Mouse (Mus musculus): ENCODE data around the gene Slc41a3. TPM values are rescaled to one million over a fixed set of nuclear protein-coding genes. Genes with fewer than 3 reads are reported as not detected.
A peak's percentile ranks its signal among the peaks of the same experiment; 100 is the strongest.

The Slc41a3 gene
- polyA plus RNA-seq, 1 experiment from 2014 or later = 5.6 TPM

DNA sequence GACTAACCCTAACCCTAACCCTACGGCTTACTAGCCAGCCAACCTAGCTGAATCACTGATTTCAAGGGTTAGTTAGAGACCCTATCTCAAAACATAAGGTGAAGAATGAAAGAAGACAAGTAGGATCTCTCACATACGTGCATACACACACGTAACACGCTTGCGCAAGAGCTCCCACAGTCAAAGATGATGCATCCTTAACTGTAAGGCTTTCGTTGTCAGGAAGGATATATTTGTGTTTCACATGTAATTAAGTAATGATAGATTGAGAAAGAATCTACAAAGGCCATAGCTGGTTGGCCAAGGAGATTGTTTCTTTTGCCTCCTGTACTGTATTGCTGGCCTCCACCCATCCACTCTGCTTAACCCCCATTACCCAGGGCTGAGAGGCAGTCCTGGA lies 83.5 kb downstream of the Slc41a3 start:
- Histone ChIP-seq H3K4me2 (ENCODE audit: low read length) (no peak overlapping the region), H3K4me1 (replicated peaks; ENCODE audit: insufficient read depth, low read length) (peaks cover 8% of the 10 kb centered on the region; the same call in 1 of the 2 replicates), H3K9me3 (replicated peaks; ENCODE audit: low read length) (no peaks in the 10 kb centered on the region), H3K27me3 (ENCODE audit: insufficient read depth, low read length) (no peaks in the 10 kb centered on the region), H3K27ac (no peak overlapping the region), H3K36me3 (ENCODE audit: insufficient read depth, low read length) (peaks cover 37% of the 10 kb centered on the region), H3K9ac (ENCODE audit: low read depth, low read length) (no peak overlapping the region), H3K4me3 (replicated peaks; ENCODE audit: low read depth, low read length) (no peak overlapping the region)
- no peak for DNase-seq (ENCODE audit: low spot score)
- TF ChIP-seq CTCF (IDR thresholded peaks at IDR 0.05; ENCODE audit: low read depth) = no peak
- WGBS = 97% methylated on average over 6 of the region's 6 CpGs
- no peak for ATAC-seq (replicated peaks; ENCODE audit: low FRiP score, low read depth)

DNA sequence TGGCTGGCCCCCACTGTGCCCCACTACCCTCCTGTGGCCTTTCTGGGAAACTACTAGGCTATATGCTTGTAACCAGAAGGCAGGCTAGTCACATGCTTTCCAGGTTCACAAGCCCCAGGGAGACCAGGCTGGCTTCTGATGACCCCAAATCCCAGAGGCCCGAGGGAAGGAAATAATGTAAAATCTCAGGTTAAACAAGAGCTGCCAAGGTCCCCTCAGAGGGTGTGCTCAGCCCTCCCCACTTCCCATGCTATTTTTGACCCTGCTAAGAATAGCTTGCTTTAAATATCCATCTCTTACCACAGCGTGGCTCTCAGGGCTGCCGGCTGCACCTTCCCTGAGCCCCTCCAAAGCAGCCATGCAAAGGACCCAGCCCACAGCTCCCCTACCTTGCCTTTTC lies 84.2 kb downstream of the Slc41a3 start:
- peaks cover 44% of the 10 kb centered on the region for H3K36me3 ChIP-seq (ENCODE audit: insufficient read depth, low read length)
- no peak overlapping the region for H3K27ac ChIP-seq

DNA sequence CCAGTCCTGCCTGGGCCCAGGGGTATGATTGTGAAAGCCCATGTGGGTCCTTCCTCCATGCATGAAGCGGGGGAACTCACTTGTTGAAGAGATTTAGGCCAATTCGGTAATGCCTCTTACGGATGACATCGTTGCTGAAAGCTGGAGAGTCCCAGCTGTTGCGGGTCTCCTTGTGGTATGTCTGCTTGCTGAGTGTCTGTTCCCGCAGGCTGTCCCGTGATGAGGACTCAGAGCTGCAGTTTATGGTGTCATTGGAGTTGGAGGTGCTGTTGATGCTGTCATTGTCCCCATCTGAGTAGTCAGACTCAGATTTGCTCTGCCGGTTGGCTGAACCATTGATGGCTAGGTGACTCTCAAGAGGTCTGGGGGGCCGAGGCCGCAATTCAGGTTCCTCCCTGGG lies 85.0 kb downstream of the Slc41a3 start:
- Histone ChIP-seq H3K36me3 (ENCODE audit: insufficient read depth, low read length) (peaks cover 52% of the 10 kb centered on the region), H3K4me3 (replicated peaks; ENCODE audit: low read depth, low read length) (no peak overlapping the region), H3K27me3 (ENCODE audit: insufficient read depth, low read length) (no peaks in the 10 kb centered on the region), H3K4me1 (replicated peaks; ENCODE audit: insufficient read depth, low read length) (peaks cover 5% of the 10 kb centered on the region; the same call in 1 of the 2 replicates), H3K9me3 (replicated peaks; ENCODE audit: low read length) (no peaks in the 10 kb centered on the region), H3K27ac (0 out of 2 replicates have a peak overlapping the region, but pooled peaks have one; percentile 31), H3K4me2 (ENCODE audit: low read length) (no peak overlapping the region), H3K9ac (ENCODE audit: low read depth, low read length) (no peak overlapping the region)
- no peak for ATAC-seq (replicated peaks; ENCODE audit: low FRiP score, low read depth)
- WGBS = 85% methylated on average over 10 of the region's 10 CpGs
- no peak for TF ChIP-seq CTCF (IDR thresholded peaks at IDR 0.05; ENCODE audit: low read depth)
- DNase-seq (ENCODE audit: low spot score) = no peak

More for the DNA sequence above, 84.2 kb downstream of the Slc41a3 start:
- no peak for TF ChIP-seq CTCF (IDR thresholded peaks at IDR 0.05; ENCODE audit: low read depth)
- no peak overlapping the region for H3K9ac ChIP-seq (ENCODE audit: low read depth, low read length)
- no peak overlapping the region for H3K4me3 ChIP-seq (replicated peaks; ENCODE audit: low read depth, low read length)
- ATAC-seq (replicated peaks; ENCODE audit: low FRiP score, low read depth) = no peak
- peaks cover 8% of the 10 kb centered on the region; the same call in 1 of the 2 replicates for H3K4me1 ChIP-seq (replicated peaks; ENCODE audit: insufficient read depth, low read length)
- no peaks in the 10 kb centered on the region for H3K27me3 ChIP-seq (ENCODE audit: insufficient read depth, low read length)
- H3K9me3 ChIP-seq (replicated peaks; ENCODE audit: low read length) = no peaks in the 10 kb centered on the region
- DNase-seq (ENCODE audit: low spot score) = no peak
- H3K4me2 ChIP-seq (ENCODE audit: low read length) = no peak overlapping the region
- 61% methylated on average over 3 of the region's 3 CpGs for WGBS

DNA sequence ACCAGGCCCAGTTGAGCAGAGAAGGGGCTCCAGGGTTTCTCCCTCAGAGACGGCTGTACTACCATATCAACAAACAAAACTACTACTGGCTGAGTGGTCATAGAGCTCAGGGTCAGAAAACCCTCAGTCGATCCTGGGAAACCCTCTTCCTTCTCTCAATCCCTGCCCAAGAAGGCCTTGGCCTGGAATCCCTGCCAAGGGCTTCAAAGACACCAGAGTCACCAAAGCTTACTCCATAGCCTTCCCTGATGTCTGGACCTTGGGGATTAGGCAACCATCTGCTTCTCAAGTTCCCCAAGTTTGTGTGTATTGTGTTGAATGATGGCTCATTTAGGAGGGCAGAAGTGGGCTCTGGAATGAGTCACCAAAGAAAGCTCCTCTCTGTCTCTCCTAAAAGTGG lies 87.4 kb downstream of the Slc41a3 start:
- H3K27me3 ChIP-seq (ENCODE audit: insufficient read depth, low read length) = no peaks in the 10 kb centered on the region
- H3K9ac ChIP-seq (ENCODE audit: low read depth, low read length) = no peak overlapping the region
- no peak for ATAC-seq (replicated peaks; ENCODE audit: low FRiP score, low read depth)
- no peak for TF ChIP-seq CTCF (IDR thresholded peaks at IDR 0.05; ENCODE audit: low read depth)
- no peak overlapping the region for H3K4me2 ChIP-seq (ENCODE audit: low read length)
- WGBS = 74% methylated on average over 2 of the region's 2 CpGs
- no peaks in the 10 kb centered on the region for H3K9me3 ChIP-seq (replicated peaks; ENCODE audit: low read length)
- no peak for DNase-seq (ENCODE audit: low spot score)
- peaks cover 5% of the 10 kb centered on the region; the same call in 1 of the 2 replicates for H3K4me1 ChIP-seq (replicated peaks; ENCODE audit: insufficient read depth, low read length)
- no peak overlapping the region for H3K4me3 ChIP-seq (replicated peaks; ENCODE audit: low read depth, low read length)
- H3K36me3 ChIP-seq (ENCODE audit: insufficient read depth, low read length) = peaks cover 53% of the 10 kb centered on the region
- H3K27ac ChIP-seq = no peak overlapping the region

DNA sequence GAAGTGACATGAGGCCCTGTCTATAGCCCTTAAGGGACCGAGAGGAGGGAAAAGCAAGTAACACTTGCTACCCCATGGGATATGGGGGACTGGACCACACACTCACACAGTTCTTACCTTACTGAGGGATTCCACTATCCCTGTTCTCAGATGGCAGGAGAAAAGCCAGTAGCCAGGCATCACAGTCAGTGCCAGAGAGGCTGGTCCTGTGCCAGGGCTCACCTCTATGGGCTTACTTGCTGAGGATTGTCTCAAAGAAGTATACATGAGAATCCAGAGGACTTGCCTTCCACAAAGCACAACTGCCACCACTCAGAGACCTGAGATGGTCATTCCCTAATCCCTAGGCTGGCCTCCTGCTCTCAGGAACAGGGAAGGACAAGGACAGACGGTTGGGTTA lies 87.9 kb downstream of the Slc41a3 start:
- 94% methylated on average over 2 of the region's 2 CpGs for WGBS
- H3K36me3 ChIP-seq (ENCODE audit: insufficient read depth, low read length) = peaks cover 53% of the 10 kb centered on the region

DNA sequence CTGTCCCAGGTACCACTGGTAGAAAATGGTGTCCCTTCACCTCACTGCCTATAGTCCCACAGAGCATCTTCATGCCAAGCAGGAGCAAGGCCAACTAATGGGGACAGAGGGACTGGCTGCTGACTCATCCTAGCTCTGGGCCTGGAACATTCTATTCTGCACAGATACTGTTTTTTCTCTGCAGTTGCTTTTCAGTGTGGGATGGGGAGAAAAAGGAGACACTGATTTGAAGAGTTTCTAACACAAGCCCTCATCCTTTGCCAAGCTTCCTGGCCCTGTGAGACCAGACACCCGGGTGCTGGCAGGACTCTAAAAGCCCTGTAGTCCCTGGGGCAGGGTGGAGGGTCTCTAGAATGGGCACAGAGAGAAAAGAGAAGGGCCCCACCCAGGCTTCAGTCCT lies 91.2 kb downstream of the Slc41a3 start:
- Histone ChIP-seq H3K9me3 (replicated peaks; ENCODE audit: low read length) (no peaks in the 10 kb centered on the region), H3K4me3 (replicated peaks; ENCODE audit: low read depth, low read length) (no peak overlapping the region), H3K36me3 (ENCODE audit: insufficient read depth, low read length) (peaks cover 30% of the 10 kb centered on the region), H3K27ac (no peak overlapping the region), H3K27me3 (ENCODE audit: insufficient read depth, low read length) (no peaks in the 10 kb centered on the region), H3K9ac (ENCODE audit: low read depth, low read length) (no peak overlapping the region), H3K4me1 (replicated peaks; ENCODE audit: insufficient read depth, low read length) (peaks cover 9% of the 10 kb centered on the region; the same call in 1 of the 2 replicates), H3K4me2 (ENCODE audit: low read length) (no peak overlapping the region)
- WGBS = 62% methylated on average over 1 of the region's 1 CpGs
- no peak for DNase-seq (ENCODE audit: low spot score)
- no peak for TF ChIP-seq CTCF (IDR thresholded peaks at IDR 0.05; ENCODE audit: low read depth)
- ATAC-seq (replicated peaks; ENCODE audit: low FRiP score, low read depth) = no peak

More for the DNA sequence above, 87.9 kb downstream of the Slc41a3 start:
- Histone ChIP-seq H3K27ac (no peak overlapping the region), H3K4me3 (replicated peaks; ENCODE audit: low read depth, low read length) (no peak overlapping the region), H3K27me3 (ENCODE audit: insufficient read depth, low read length) (no peaks in the 10 kb centered on the region), H3K9ac (ENCODE audit: low read depth, low read length) (no peak overlapping the region), H3K4me2 (ENCODE audit: low read length) (no peak overlapping the region), H3K4me1 (replicated peaks; ENCODE audit: insufficient read depth, low read length) (peaks cover 5% of the 10 kb centered on the region; the same call in 1 of the 2 replicates), H3K9me3 (replicated peaks; ENCODE audit: low read length) (no peaks in the 10 kb centered on the region)
- TF ChIP-seq CTCF (IDR thresholded peaks at IDR 0.05; ENCODE audit: low read depth) = no peak
- no peak for ATAC-seq (replicated peaks; ENCODE audit: low FRiP score, low read depth)
- DNase-seq (ENCODE audit: low spot score) = no peak

Small RNA genes lying within 50 kb of the gene (microRNA-seq; reads per million reads assigned to microRNA genes)
- gene Gm24816 = not detected

Other genes starting within 250 kb of the Slc41a3 start
- 8.8 and 9.1 TPM in 2 replicates for gene Zxdc, start 235.2 kb upstream of the Slc41a3 start, polyA plus RNA-seq (2015; fragmentation: Nextera tagmentation; extraction: Ambion mirVana)
- gene Cfap100, start 175.9 kb upstream of the Slc41a3 start, polyA plus RNA-seq (2015; fragmentation: Nextera tagmentation; extraction: Ambion mirVana) = 0.48 and 0.71 TPM in 2 replicates
- gene Klf15, start 142.1 kb upstream of the Slc41a3 start, polyA plus RNA-seq (2015; fragmentation: Nextera tagmentation; extraction: Ambion mirVana) = 17.1 and 20.8 TPM in 2 replicates
- 42.8 and 47.1 TPM in 2 replicates for gene Aldh1l1, start 118.3 kb upstream of the Slc41a3 start, polyA plus RNA-seq (2015; fragmentation: Nextera tagmentation; extraction: Ambion mirVana)